Mouse (Mus musculus) testis, adult 2 months (tissue): ENCODE measurements around the gene Mib2.

Source experiments
- CTCF ChIP-seq: fragments of 200-500 bp; IDR thresholded peaks from 2 replicates; pipeline ENCODE4 v1.5.1; 2012; ENCODE audit warnings: low read depth, mild to moderate bottlenecking, inconsistent platforms, low read length, moderate library complexity; ENCODE audit not compliant: control insufficient read depth, insufficient read depth, insufficient replicate concordance
- POLR2A ChIP-seq: fragments of 200-500 bp; IDR thresholded peaks from 2 replicates; pipeline ENCODE4 v1.6.1; 2012; ENCODE audit warnings: low read depth, mild to moderate bottlenecking, inconsistent platforms, low read length, moderate library complexity; ENCODE audit not compliant: control insufficient read depth

DNA sequence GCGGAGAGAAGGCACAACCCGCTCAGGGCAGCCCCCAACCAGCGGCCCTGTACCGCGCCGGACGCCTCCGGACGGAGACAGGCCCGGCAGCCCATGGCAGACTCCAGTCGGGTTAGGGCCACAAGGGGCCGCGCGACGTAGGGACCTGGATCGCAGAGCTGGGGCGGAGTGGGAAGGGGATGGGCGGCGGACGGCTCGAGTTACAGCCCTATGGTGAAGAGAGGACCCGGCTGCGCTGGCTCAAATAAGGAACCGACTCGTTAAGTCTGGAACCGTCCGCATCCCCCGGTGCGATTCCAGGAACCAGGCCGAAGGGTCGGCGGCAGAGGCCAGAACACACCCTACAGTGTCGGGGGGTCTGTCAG, 15.9 kb downstream of the Mib2 start, which contains the start of gene Mmp23:
- TF ChIP-seq CTCF (no peak), POLR2A (no peak)
